Mouse (Mus musculus): ENCODE measurements around the gene Mob1b. TPM values are rescaled to one million over a fixed set of nuclear protein-coding genes. Genes with fewer than 3 reads are reported as not detected.

Mob1b gene
- polyA plus RNA-seq, 1 experiment from 2014 or later, result 14.7 TPM

GRCm38 (mm10) chr5:88688583-88689187 is 32.0 kb upstream of the Mob1b start:
- 88% methylated on average over 15 of the region's 15 CpGs for WGBS
- ATAC-seq, result peak; percentile 33; the same call in 1 of the 2 replicates
- Histone ChIP-seq H3K27ac (no peak overlapping the region), H3K9me3 (replicated peaks) (no peaks in the 10 kb centered on the region), H3K9ac (no peak overlapping the region), H3K27me3 (no peaks in the 10 kb centered on the region), H3K36me3 (ENCODE audit: poor library complexity, severe bottlenecking) (no peaks in the 10 kb centered on the region), H3K4me2 (no peak overlapping the region), H3K4me3 (no peak overlapping the region), H3K4me1 (no peaks in the 10 kb centered on the region)

GRCm38 (mm10) chr5:88689279-88689938 is 31.2 kb upstream of the Mob1b start:
- Histone ChIP-seq H3K4me2 (no peak overlapping the region), H3K9me3 (replicated peaks) (no peaks in the 10 kb centered on the region), H3K27ac (no peak overlapping the region), H3K9ac (no peak overlapping the region), H3K4me1 (no peaks in the 10 kb centered on the region), H3K4me3 (no peak overlapping the region), H3K27me3 (no peaks in the 10 kb centered on the region), H3K36me3 (ENCODE audit: poor library complexity, severe bottlenecking) (no peaks in the 10 kb centered on the region)
- WGBS, result 75% methylated on average over 3 of the region's 3 CpGs
- peak; percentile 55 for ATAC-seq

GRCm38 (mm10) chr5:88690681-88691505 is 29.8 kb upstream of the Mob1b start:
- 85% methylated on average over 10 of the region's 10 CpGs for WGBS
- no peak overlapping the region for H3K4me3 ChIP-seq
- no peak overlapping the region for H3K9ac ChIP-seq
- no peak overlapping the region for H3K27ac ChIP-seq
- H3K27me3 ChIP-seq, result no peaks in the 10 kb centered on the region
- ATAC-seq, result no peak
- H3K9me3 ChIP-seq (replicated peaks), result no peaks in the 10 kb centered on the region
- H3K4me1 ChIP-seq, result no peaks in the 10 kb centered on the region
- H3K36me3 ChIP-seq (ENCODE audit: poor library complexity, severe bottlenecking), result no peaks in the 10 kb centered on the region
- no peak overlapping the region for H3K4me2 ChIP-seq

DNA sequence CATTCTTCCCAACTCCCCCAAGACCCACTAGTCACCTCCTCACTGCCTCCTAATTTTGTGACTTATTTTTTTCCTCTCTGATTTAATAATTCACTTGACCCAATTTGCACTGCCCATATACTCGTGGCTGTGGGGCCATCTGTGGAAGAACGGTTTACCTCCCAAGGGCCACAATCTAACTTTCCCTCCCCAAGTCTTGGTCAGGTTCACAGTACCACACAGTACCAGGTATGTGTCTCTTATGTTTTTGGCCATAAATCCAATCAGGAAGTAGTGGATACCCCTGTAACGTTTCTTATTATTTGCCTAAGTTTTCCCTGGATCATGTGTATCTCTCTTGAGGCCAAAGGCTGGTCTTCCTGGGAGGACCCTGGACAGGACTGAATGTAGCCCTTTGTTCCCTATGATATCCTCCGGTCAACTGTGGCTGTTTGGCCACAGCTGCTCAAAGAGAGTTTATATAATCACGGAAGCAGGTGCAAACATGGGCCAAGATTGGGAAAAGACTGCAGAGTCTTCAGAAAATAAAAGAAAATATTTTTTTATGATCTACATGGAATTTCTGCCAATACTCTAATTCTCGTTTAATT is 29.1 kb upstream of the Mob1b start:
- H3K36me3 ChIP-seq (ENCODE audit: poor library complexity, severe bottlenecking), result no peaks in the 10 kb centered on the region
- no peak overlapping the region for H3K4me2 ChIP-seq
- H3K27ac ChIP-seq, result no peak overlapping the region
- 87% methylated on average over 6 of the region's 6 CpGs for whole genome bisulfite sequencing
- no peaks in the 10 kb centered on the region for H3K27me3 ChIP-seq
- no peak overlapping the region for H3K4me3 ChIP-seq
- H3K9ac ChIP-seq, result no peak overlapping the region
- no peaks in the 10 kb centered on the region for H3K9me3 ChIP-seq (replicated peaks)
- ATAC-seq, result no peak
- H3K4me1 ChIP-seq, result no peaks in the 10 kb centered on the region

- ATAC-seq, result no peak
- Histone ChIP-seq H3K9ac (no peak overlapping the region), H3K9me3 (replicated peaks) (no peaks in the 10 kb centered on the region), H3K4me3 (no peak overlapping the region), H3K27me3 (no peaks in the 10 kb centered on the region), H3K4me1 (no peaks in the 10 kb centered on the region), H3K4me2 (no peak overlapping the region), H3K36me3 (ENCODE audit: poor library complexity, severe bottlenecking) (no peaks in the 10 kb centered on the region), H3K27ac (no peak overlapping the region)
- 86% methylated on average over 4 of the region's 4 CpGs for WGBS
Observed at GRCm38 (mm10) chr5:88692586-88692985, 28.1 kb upstream of the Mob1b start.

- Histone ChIP-seq H3K9me3 (replicated peaks) (no peaks in the 10 kb centered on the region), H3K27ac (no peak overlapping the region), H3K27me3 (no peaks in the 10 kb centered on the region), H3K9ac (no peak overlapping the region), H3K4me3 (no peak overlapping the region), H3K4me2 (no peak overlapping the region), H3K36me3 (ENCODE audit: poor library complexity, severe bottlenecking) (no peaks in the 10 kb centered on the region), H3K4me1 (no peaks in the 10 kb centered on the region)
- no peak for ATAC-seq
Observed at GRCm38 (mm10) chr5:88693057-88693456, 27.6 kb upstream of the Mob1b start.

GRCm38 (mm10) chr5:88697291-88697690 is 23.4 kb upstream of the Mob1b start:
- ATAC-seq, result peak; percentile 75
- WGBS, result 66% methylated on average over 5 of the region's 5 CpGs

DNA sequence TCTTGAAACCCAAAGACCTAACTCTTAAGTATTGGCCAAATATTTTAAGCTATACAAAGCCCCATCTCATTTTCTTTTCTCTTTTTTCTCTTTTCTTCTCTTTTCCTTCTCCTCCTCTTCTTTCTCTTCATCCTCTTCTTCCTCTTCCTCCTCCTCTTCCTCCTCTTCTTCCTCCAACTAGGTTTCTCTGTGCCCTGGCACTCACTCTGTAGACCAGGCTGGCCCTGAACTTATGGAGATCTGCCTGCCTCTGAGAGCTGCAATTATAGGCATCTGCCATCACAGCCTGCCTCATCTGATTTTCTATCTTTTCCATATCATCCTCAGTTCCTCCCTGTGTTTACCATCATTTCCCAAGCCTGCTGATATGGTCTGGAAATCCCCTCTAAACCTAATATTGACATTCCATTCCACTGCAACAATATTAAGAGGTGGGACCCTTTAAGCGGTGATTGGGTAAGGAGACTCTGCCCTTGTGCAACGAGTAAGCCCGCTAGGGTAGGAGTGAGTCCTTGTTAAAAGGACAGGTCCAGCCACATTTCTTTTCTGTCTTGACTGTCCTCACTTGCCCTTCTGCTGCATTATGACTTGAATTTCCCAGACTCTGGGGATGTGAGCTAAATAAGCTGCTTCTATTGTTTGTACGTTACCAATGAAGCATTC is 21.3 kb upstream of the Mob1b start:
- Histone ChIP-seq H3K36me3 (ENCODE audit: poor library complexity, severe bottlenecking) (no peaks in the 10 kb centered on the region), H3K27ac (no peak overlapping the region), H3K9ac (no peak overlapping the region), H3K27me3 (no peaks in the 10 kb centered on the region), H3K4me3 (no peak overlapping the region), H3K4me2 (no peak overlapping the region), H3K4me1 (no peaks in the 10 kb centered on the region), H3K9me3 (replicated peaks) (no peaks in the 10 kb centered on the region)
- ATAC-seq, result no peak
- 69% methylated on average over 4 of the region's 4 CpGs for WGBS

More at GRCm38 (mm10) chr5:88697291-88697690, 23.4 kb upstream of the Mob1b start:
- H3K9ac ChIP-seq, result no peak overlapping the region
- H3K4me3 ChIP-seq, result no peak overlapping the region
- no peaks in the 10 kb centered on the region for H3K36me3 ChIP-seq (ENCODE audit: poor library complexity, severe bottlenecking)
- H3K27me3 ChIP-seq, result no peaks in the 10 kb centered on the region
- H3K9me3 ChIP-seq (replicated peaks), result no peaks in the 10 kb centered on the region
- no peak overlapping the region for H3K27ac ChIP-seq
- H3K4me2 ChIP-seq, result no peak overlapping the region
- H3K4me1 ChIP-seq, result no peaks in the 10 kb centered on the region

- Histone ChIP-seq H3K27me3 (no peaks in the 10 kb centered on the region), H3K36me3 (ENCODE audit: poor library complexity, severe bottlenecking) (no peaks in the 10 kb centered on the region), H3K27ac (no peak overlapping the region), H3K9me3 (replicated peaks) (no peaks in the 10 kb centered on the region), H3K4me2 (no peak overlapping the region), H3K4me3 (no peak overlapping the region), H3K9ac (no peak overlapping the region), H3K4me1 (no peaks in the 10 kb centered on the region)
- 80% methylated on average over 4 of the region's 4 CpGs for WGBS
- ATAC-seq, result no peak
Observed at GRCm38 (mm10) chr5:88702041-88702440, 18.6 kb upstream of the Mob1b start.

GRCm38 (mm10) chr5:88703551-88703950 is 17.1 kb upstream of the Mob1b start:
- 80% methylated on average over 4 of the region's 4 CpGs for WGBS

DNA sequence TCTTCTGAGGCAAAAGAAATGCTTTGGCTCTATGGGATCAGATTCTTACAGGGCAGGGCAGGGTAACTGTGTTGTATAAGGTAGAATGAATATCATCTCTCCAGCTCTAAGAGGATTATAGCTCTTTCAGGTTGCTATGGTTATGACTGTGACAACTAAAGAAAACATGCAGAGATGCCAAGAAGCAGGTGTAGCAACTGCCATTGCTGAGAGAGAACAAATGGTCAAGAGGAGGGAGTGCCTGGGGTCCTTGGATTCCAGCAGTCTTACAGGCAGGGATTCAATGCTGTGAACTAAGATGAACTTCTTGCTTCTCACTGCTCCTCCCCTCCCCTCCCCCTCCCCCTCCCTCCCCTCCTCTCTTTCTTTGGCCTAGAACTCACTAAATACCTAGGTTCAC is 9.5 kb upstream of the Mob1b start:
- H3K4me1 ChIP-seq, result peaks cover 5% of the 10 kb centered on the region; the same call in 1 of the 2 replicates
- ATAC-seq, result no peak
- H3K9ac ChIP-seq, result no peak overlapping the region
- no peaks in the 10 kb centered on the region for H3K27me3 ChIP-seq
- no peaks in the 10 kb centered on the region for H3K9me3 ChIP-seq (replicated peaks)
- H3K36me3 ChIP-seq (ENCODE audit: poor library complexity, severe bottlenecking), result no peaks in the 10 kb centered on the region
- H3K4me2 ChIP-seq, result no peak overlapping the region
- no peak overlapping the region for H3K4me3 ChIP-seq
- no peak overlapping the region for H3K27ac ChIP-seq

More at GRCm38 (mm10) chr5:88703551-88703950, 17.1 kb upstream of the Mob1b start:
- ATAC-seq, result no peak
- Histone ChIP-seq H3K4me3 (no peak overlapping the region), H3K27ac (no peak overlapping the region), H3K4me2 (no peak overlapping the region), H3K27me3 (no peaks in the 10 kb centered on the region), H3K9ac (no peak overlapping the region), H3K9me3 (replicated peaks) (no peaks in the 10 kb centered on the region), H3K36me3 (ENCODE audit: poor library complexity, severe bottlenecking) (no peaks in the 10 kb centered on the region), H3K4me1 (no peaks in the 10 kb centered on the region)

Data from forebrain, embryonic 13.5 days (tissue).